Mouse (Mus musculus) liver, postnatal 0 days (tissue): ENCODE measurements at regions not wholly inside any gene's neighbourhood (a gene's known extent, or its start where the extent isn't known, plus 50 kb on each side); places are given as distances from the start of the nearest gene placed in this dataset.

Experiments
- ATAC-seq: fragments of 200-750 bp; cut with Nextera tagmentation; 2 replicates; pipeline ENCODE4 v1.8.0; 2017; ENCODE audit warnings: mild to moderate bottlenecking, moderate library complexity
- DNase-seq: peaks from one replicate; pipeline ENCODE4 v3.0.0-alpha.2; 2016
- H3K27ac ChIP-seq: fragments of 300-500 bp; sonication (generic); 2 replicates; pipeline ENCODE4 v1.5.1; 2014; ENCODE audit warnings: antibody characterized with exemption, moderate library complexity, mild to moderate bottlenecking, low read depth
- H3K27me3 ChIP-seq: fragments of 300-500 bp; sonication (generic); 2 replicates; pipeline ENCODE4 v1.6.1; 2014; ENCODE audit warnings: low read length, control low read depth, mixed read lengths; ENCODE audit not compliant: insufficient read depth
- H3K36me3 ChIP-seq: fragments of 300-500 bp; sonication (generic); replicated peaks from 2 replicates; pipeline ENCODE4 v1.6.1; 2014; ENCODE audit warnings: mild to moderate bottlenecking, control low read depth, low read length, moderate library complexity, mixed read lengths; ENCODE audit not compliant: insufficient read depth
- H3K4me1 ChIP-seq: fragments of 300-500 bp; sonication (generic); 2 replicates; pipeline ENCODE4 v1.6.1; 2014; ENCODE audit warnings: antibody characterized with exemption, mild to moderate bottlenecking, control low read depth; ENCODE audit not compliant: insufficient read depth
- H3K4me2 ChIP-seq: fragments of 300-500 bp; sonication (generic); 2 replicates; pipeline ENCODE4 v1.6.1; 2014; ENCODE audit warnings: low read depth, mild to moderate bottlenecking, low read length, moderate library complexity, mixed read lengths
- H3K4me3 ChIP-seq: fragments of 300-500 bp; sonication (generic); 2 replicates; pipeline ENCODE4 v1.5.1; 2014; ENCODE audit warnings: low read depth, low read length
- H3K9ac ChIP-seq: fragments of 300-500 bp; sonication (generic); replicated peaks from 2 replicates; pipeline ENCODE4 v1.6.1; 2014; ENCODE audit warnings: mild to moderate bottlenecking, moderate library complexity
- H3K9me3 ChIP-seq: fragments of 300-500 bp; sonication (generic); 2 replicates; pipeline ENCODE4 v1.6.1; 2016; ENCODE audit warnings: mild to moderate bottlenecking, control low read depth, low read length, mixed read lengths
- CTCF ChIP-seq: sonication (generic); IDR thresholded peaks from 2 replicates; pipeline ENCODE4 v1.5.1; 2016; ENCODE audit warnings: antibody characterized with exemption, low read depth
- EP300 ChIP-seq: IDR thresholded peaks from 2 replicates; pipeline ENCODE4 v1.6.1; 2016; ENCODE audit warnings: antibody characterized with exemption, low read depth, mild to moderate bottlenecking
- WGBS: fragments of 180-500 bp; shearing (Covaris S2); extraction: QIAGEN DNeasy Blood & Tissue Kit; methylation state at CpG from one replicate; pipeline ENCODE4 v1.1.7; 2014; ENCODE audit not compliant: insufficient replicate concordance; 5-methylcytosine and 5-hydroxymethylcytosine counted together

GRCm38 (mm10) chr6:99950811-99951210 lies 224.6 kb upstream of the Prok2 start:
- no peaks in the 10 kb centered on the region for H3K27me3 ChIP-seq
- no peak for DNase-seq
- no peak overlapping the region for H3K4me2 ChIP-seq
- no peak for TF ChIP-seq CTCF
- TF ChIP-seq EP300, result no peak
- H3K4me1 ChIP-seq, result no peaks in the 10 kb centered on the region
- no peak overlapping the region for H3K9ac ChIP-seq
- H3K9me3 ChIP-seq, result no peaks in the 10 kb centered on the region
- no peak for ATAC-seq
- H3K36me3 ChIP-seq, result no peaks in the 10 kb centered on the region
- no peak overlapping the region for H3K4me3 ChIP-seq
- WGBS, result 81% methylated on average over 8 of the region's 8 CpGs
- H3K27ac ChIP-seq, result no peak overlapping the region

DNA sequence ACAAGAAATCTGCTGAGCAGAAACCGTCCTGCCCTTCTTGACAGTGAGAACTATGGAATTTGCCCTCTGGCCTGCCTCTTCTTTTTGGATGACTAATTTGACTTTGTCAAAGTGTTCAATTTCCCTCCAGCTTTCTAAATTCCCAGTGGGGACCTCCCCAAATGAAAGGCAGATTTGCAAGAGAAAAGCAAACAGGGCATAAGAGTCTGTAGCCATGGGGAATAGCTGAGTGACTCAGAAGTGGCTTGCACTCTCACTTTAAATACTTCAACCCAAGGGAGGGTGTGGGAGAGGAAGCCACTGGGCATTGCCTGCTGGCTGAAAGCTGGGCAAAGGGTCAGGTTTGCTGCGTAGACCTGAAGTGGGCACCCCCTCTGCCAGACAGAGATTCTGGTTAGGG lies 220.7 kb upstream of the Prok2 start:
- no peaks in the 10 kb centered on the region for H3K4me1 ChIP-seq
- no peak for ATAC-seq
- no peaks in the 10 kb centered on the region for H3K27me3 ChIP-seq
- TF ChIP-seq CTCF, result no peak
- TF ChIP-seq EP300, result no peak
- no peak overlapping the region for H3K9ac ChIP-seq
- H3K27ac ChIP-seq, result no peak overlapping the region
- DNase-seq, result no peak
- no peak overlapping the region for H3K4me2 ChIP-seq
- no peaks in the 10 kb centered on the region for H3K9me3 ChIP-seq
- whole genome bisulfite sequencing, result 81% methylated on average over 2 of the region's 2 CpGs
- no peak overlapping the region for H3K4me3 ChIP-seq
- no peaks in the 10 kb centered on the region for H3K36me3 ChIP-seq

- ATAC-seq (no peak), DNase-seq (no peak)
- Histone ChIP-seq H3K9me3 (no peaks in the 10 kb centered on the region), H3K27me3 (no peaks in the 10 kb centered on the region), H3K4me1 (no peaks in the 10 kb centered on the region), H3K9ac (no peak overlapping the region), H3K4me2 (no peak overlapping the region), H3K27ac (no peak overlapping the region), H3K36me3 (no peaks in the 10 kb centered on the region), H3K4me3 (no peak overlapping the region)
- 79% methylated on average over 3 of the region's 3 CpGs for WGBS
- TF ChIP-seq CTCF (no peak), EP300 (no peak)
Measured at GRCm38 (mm10) chr6:99946481-99946880, 220.3 kb upstream of the Prok2 start.

DNA sequence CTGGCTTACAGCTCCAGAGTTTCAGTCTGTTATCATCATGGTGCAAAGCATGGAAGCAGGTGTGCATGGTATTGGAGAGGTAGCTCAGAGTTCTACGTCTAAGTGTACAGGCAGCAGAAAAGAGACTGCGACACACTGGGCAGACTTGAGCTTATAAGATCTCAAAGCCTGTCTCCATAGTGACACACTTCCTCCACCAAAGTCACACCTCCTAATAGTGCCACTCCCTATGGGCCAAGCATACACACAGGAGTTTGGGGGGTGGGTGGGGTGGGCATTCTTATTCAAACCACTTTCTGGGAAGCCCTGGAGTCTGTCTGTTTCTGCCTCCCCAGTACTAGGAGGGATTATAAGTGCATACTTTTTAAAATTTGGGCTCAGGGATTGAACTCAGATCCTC lies 219.5 kb upstream of the Prok2 start:
- Histone ChIP-seq H3K36me3 (no peaks in the 10 kb centered on the region), H3K4me3 (no peak overlapping the region), H3K9ac (no peak overlapping the region), H3K4me1 (no peaks in the 10 kb centered on the region), H3K27ac (no peak overlapping the region), H3K27me3 (no peaks in the 10 kb centered on the region), H3K4me2 (no peak overlapping the region), H3K9me3 (no peaks in the 10 kb centered on the region)
- ATAC-seq (no peak), DNase-seq (no peak)
- no peak for TF ChIP-seq EP300
- TF ChIP-seq CTCF, result no peak
- 73% methylated on average over 2 of the region's 2 CpGs for WGBS

DNA sequence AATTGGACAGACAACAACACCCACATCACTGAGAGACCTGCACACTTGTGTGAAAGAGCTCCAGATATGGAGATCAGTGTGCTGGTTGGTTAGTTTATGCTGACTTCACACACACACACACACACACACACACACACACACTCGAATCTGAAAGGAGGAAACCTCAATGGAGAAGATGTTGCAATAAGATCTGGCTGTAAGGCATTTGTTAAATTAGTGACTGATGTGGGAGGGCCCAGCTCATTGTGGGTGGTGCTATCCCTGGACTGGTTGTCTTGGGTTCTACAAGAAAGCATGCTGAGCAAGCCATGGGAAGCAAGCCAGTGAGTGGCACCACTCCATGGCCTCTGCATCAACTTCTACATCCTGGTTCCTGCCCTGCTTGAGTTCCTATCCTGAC lies 216.8 kb upstream of the Prok2 start:
- Histone ChIP-seq H3K27me3 (no peaks in the 10 kb centered on the region), H3K4me1 (no peaks in the 10 kb centered on the region), H3K4me2 (no peak overlapping the region), H3K4me3 (no peak overlapping the region), H3K9me3 (no peaks in the 10 kb centered on the region), H3K9ac (no peak overlapping the region), H3K27ac (no peak overlapping the region), H3K36me3 (no peaks in the 10 kb centered on the region)
- DNase-seq (no peak), ATAC-seq (no peak)
- TF ChIP-seq EP300, result no peak
- TF ChIP-seq CTCF, result no peak
- 50% methylated on average over 1 of the region's 1 CpGs for WGBS

DNA sequence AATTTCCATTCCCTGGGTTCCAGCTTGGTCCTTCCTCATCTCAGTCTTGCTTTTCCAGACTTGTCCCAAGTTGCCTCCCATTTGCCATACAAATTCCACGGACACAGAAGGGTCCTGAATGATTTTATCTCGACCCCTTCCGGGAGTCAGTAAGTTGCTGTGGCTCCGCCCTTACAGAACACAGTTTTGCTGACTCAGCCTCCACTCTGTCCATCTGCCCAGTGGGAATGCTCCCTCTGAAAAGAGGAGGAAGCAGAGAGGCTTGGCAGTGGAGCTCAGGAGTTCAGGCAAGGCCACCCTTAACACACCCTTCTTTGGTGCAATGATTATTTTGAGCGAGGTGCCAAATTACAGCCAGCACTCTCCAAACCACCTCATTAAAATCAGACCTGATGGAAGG lies 213.9 kb upstream of the Prok2 start:
- H3K4me1 ChIP-seq, result no peaks in the 10 kb centered on the region
- no peak overlapping the region for H3K4me3 ChIP-seq
- no peak for DNase-seq
- no peaks in the 10 kb centered on the region for H3K36me3 ChIP-seq
- 30% methylated on average over 5 of the region's 5 CpGs for WGBS
- H3K9me3 ChIP-seq, result no peaks in the 10 kb centered on the region
- no peak for ATAC-seq
- TF ChIP-seq CTCF (no peak), EP300 (no peak)
- H3K4me2 ChIP-seq, result no peak overlapping the region
- no peak overlapping the region for H3K27ac ChIP-seq
- no peaks in the 10 kb centered on the region for H3K27me3 ChIP-seq
- no peak overlapping the region for H3K9ac ChIP-seq

DNA sequence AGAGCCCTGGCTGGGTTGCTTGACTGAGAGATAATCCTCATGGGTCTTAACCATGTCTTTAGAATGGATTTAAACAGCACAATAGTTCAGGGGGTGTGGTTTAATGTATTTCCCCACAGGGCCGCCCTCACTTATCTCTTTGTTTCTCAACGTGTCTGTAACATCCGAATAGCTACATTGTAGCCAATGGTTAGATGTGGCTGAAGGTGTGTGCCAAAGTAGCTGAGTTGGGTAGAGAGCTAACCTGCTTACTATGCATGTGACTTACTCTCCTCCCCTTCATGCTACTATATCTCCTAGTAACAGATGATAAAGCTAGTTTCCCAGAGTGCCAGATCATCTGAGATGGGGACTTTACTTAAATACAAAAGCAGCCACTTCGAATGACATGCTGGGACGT lies 213.2 kb upstream of the Prok2 start:
- DNase-seq (no peak), ATAC-seq (no peak)
- no peaks in the 10 kb centered on the region for H3K9me3 ChIP-seq
- no peak overlapping the region for H3K4me3 ChIP-seq
- 37% methylated on average over 5 of the region's 5 CpGs for WGBS
- no peaks in the 10 kb centered on the region for H3K4me1 ChIP-seq
- H3K36me3 ChIP-seq, result no peaks in the 10 kb centered on the region
- TF ChIP-seq CTCF (no peak), EP300 (no peak)
- H3K9ac ChIP-seq, result no peak overlapping the region
- H3K27me3 ChIP-seq, result no peaks in the 10 kb centered on the region
- H3K4me2 ChIP-seq, result no peak overlapping the region
- H3K27ac ChIP-seq, result no peak overlapping the region
